Mouse (Mus musculus) C2C12 (cell line): Measurements from ENCODE around the gene Map3k20. TPM values are rescaled to one million over a fixed set of nuclear protein-coding genes. Genes with fewer than 3 reads are reported as not detected.

Source experiments
- H3K27me3 ChIP-seq: one replicate; pipeline ENCODE4 v1.6.1; 2011; ENCODE audit not compliant: control insufficient read depth, insufficient read depth, insufficient read length
- H3K36me3 ChIP-seq: one replicate; pipeline ENCODE4 v1.6.1; 2011; ENCODE audit not compliant: control insufficient read depth, insufficient read depth
- H3K4me3 ChIP-seq: one replicate; pipeline ENCODE4 v1.5.1; 2011; ENCODE audit warnings: mild to moderate bottlenecking, control low read depth; ENCODE audit not compliant: poor library complexity, insufficient read depth, severe bottlenecking
- H3K79me2 ChIP-seq: one replicate; pipeline ENCODE4 v1.6.1; 2011; ENCODE audit not compliant: control insufficient read depth, insufficient read depth
- H3K79me3 ChIP-seq: one replicate; pipeline ENCODE4 v1.6.1; 2011; ENCODE audit warnings: low read depth, control low read depth
- H3ac ChIP-seq: one replicate; pipeline ENCODE3; 2011; ENCODE audit warnings: low read depth; ENCODE audit not compliant: control insufficient read depth, insufficient read length
- CEBPB ChIP-seq: IDR thresholded peaks from one replicate; pipeline ENCODE4 v1.6.1; 2011; ENCODE audit warnings: low read depth, mild to moderate bottlenecking, control low read depth, moderate library complexity
- CTCF ChIP-seq: IDR thresholded peaks from one replicate; pipeline ENCODE4 v1.5.1; 2011; ENCODE audit not compliant: control insufficient read depth, insufficient read depth, insufficient read length
- FOSL1 ChIP-seq: IDR thresholded peaks from one replicate; pipeline ENCODE4 v1.8.0; 2011; ENCODE audit warnings: mild to moderate bottlenecking, low read length; ENCODE audit not compliant: poor library complexity, insufficient read depth, severe bottlenecking
- MAX ChIP-seq: IDR thresholded peaks from one replicate; pipeline ENCODE4 v1.6.1; 2011; ENCODE audit warnings: mild to moderate bottlenecking, control low read depth
- MYOD1 ChIP-seq: IDR thresholded peaks from one replicate; pipeline ENCODE4 v1.6.1; 2011; ENCODE audit warnings: low read depth; ENCODE audit not compliant: control insufficient read depth, insufficient read length
- MYOG ChIP-seq: IDR thresholded peaks from one replicate; pipeline ENCODE4 v1.6.1; 2011; ENCODE audit not compliant: control insufficient read depth, insufficient read length; ENCODE audit errors: extremely low read depth
- USF1 ChIP-seq: IDR thresholded peaks from one replicate; pipeline ENCODE4 v1.6.1; 2011; ENCODE audit warnings: low read depth, mild to moderate bottlenecking, control low read depth, moderate library complexity
- long read RNA-seq, 2 experiments: library from polyadenylated mRNA; unstranded; transcript quantifications; one replicate each; pipeline ENCODE4 v2.0.0; 2019 to 2020
- polyA plus RNA-seq: library from polyadenylated mRNA; unstranded; fragments of >200 nt; fragmentation: generic; extraction: Trizol; gene quantifications from one replicate; pipeline ENCODE4 v1.2.1, GENCODE M21; 2012; ENCODE audit warnings: missing spikeins

Gene Map3k20
- polyA plus RNA-seq = 19.5 TPM
- long read RNA-seq, experiment 1, full-length matches to known transcripts = 2 of 13 reads
- long read RNA-seq, experiment 1, partial matches to known transcripts = 0 of 13 reads
- long read RNA-seq, experiment 1, other reads (novel, unspliced or antisense) = 11 of 13 reads
- long read RNA-seq, experiment 2, full-length matches to known transcripts = 265 of 312 reads
- long read RNA-seq, experiment 2, partial matches to known transcripts = 26 of 312 reads
- long read RNA-seq, experiment 2, other reads (novel, unspliced or antisense) = 21 of 312 reads

GRCm38 (mm10) chr2:72285256-72285887, at the start of gene Map3k20:
TSS of gene Map3k20 (plus strand) at chr2:72285637.
- Histone ChIP-seq H3ac (peak within 1 kb of the TSS; percentile 90), H3K27me3 (no peaks in the 10 kb centered on the region), H3K4me3 (peak within 1 kb of the TSS; percentile 71), H3K79me3 (peaks cover 32% of the 10 kb centered on the region), H3K79me2 (peaks cover 42% of the 10 kb centered on the region), H3K36me3 (peaks cover 7% of the 10 kb centered on the region)
- TF ChIP-seq CTCF (peak; percentile 70), MAX (no peak)

- no peak overlapping the region for H3K4me3 ChIP-seq
- TF ChIP-seq MYOD1 (no peak), MAX (no peak), FOSL1 (no peak), CTCF (no peak)
Measured at GRCm38 (mm10) chr2:72238421-72238820, 47.0 kb upstream of the Map3k20 start.

GRCm38 (mm10) chr2:72238925-72239324, 46.5 kb upstream of the Map3k20 start:
- Histone ChIP-seq H3K79me2 (no peaks in the 10 kb centered on the region), H3K27me3 (peaks cover 2% of the 10 kb centered on the region), H3K36me3 (no peaks in the 10 kb centered on the region), H3ac (no peak overlapping the region), H3K4me3 (no peak overlapping the region), H3K79me3 (no peaks in the 10 kb centered on the region)
- TF ChIP-seq MYOG = no peak
- TF ChIP-seq MYOD1 = no peak
- TF ChIP-seq CTCF = no peak
- no peak for TF ChIP-seq CEBPB
- TF ChIP-seq USF1 = no peak
- TF ChIP-seq MAX = no peak
- TF ChIP-seq FOSL1 = no peak

More at GRCm38 (mm10) chr2:72238421-72238820, 47.0 kb upstream of the Map3k20 start:
- no peaks in the 10 kb centered on the region for H3K79me3 ChIP-seq
- H3K79me2 ChIP-seq = no peaks in the 10 kb centered on the region
- no peak overlapping the region for H3ac ChIP-seq
- H3K27me3 ChIP-seq = peaks cover 7% of the 10 kb centered on the region
- no peaks in the 10 kb centered on the region for H3K36me3 ChIP-seq

GRCm38 (mm10) chr2:72239456-72239855, 46.0 kb upstream of the Map3k20 start:
- H3K27me3 ChIP-seq = no peaks in the 10 kb centered on the region
- H3K4me3 ChIP-seq = no peak overlapping the region
- H3ac ChIP-seq = no peak overlapping the region
- no peaks in the 10 kb centered on the region for H3K79me2 ChIP-seq
- no peaks in the 10 kb centered on the region for H3K79me3 ChIP-seq
- TF ChIP-seq FOSL1 (no peak), MYOG (no peak), CEBPB (no peak), CTCF (no peak), USF1 (no peak), MAX (no peak), MYOD1 (no peak)
- no peaks in the 10 kb centered on the region for H3K36me3 ChIP-seq

GRCm38 (mm10) chr2:72239993-72240392, 45.4 kb upstream of the Map3k20 start:
- H3K27me3 ChIP-seq = no peaks in the 10 kb centered on the region
- H3K79me3 ChIP-seq = no peaks in the 10 kb centered on the region
- no peak overlapping the region for H3ac ChIP-seq
- H3K36me3 ChIP-seq = no peaks in the 10 kb centered on the region
- H3K4me3 ChIP-seq = no peak overlapping the region
- no peaks in the 10 kb centered on the region for H3K79me2 ChIP-seq
- TF ChIP-seq USF1 = no peak
- TF ChIP-seq MAX = no peak
- no peak for TF ChIP-seq FOSL1
- TF ChIP-seq MYOD1 = no peak

- no peaks in the 10 kb centered on the region for H3K79me2 ChIP-seq
- H3K79me3 ChIP-seq = no peaks in the 10 kb centered on the region
- no peaks in the 10 kb centered on the region for H3K27me3 ChIP-seq
- no peak overlapping the region for H3K4me3 ChIP-seq
- H3K36me3 ChIP-seq = no peaks in the 10 kb centered on the region
- no peak overlapping the region for H3ac ChIP-seq
- no peak for TF ChIP-seq MAX
- TF ChIP-seq MYOG = no peak
- TF ChIP-seq FOSL1 = no peak
Measured at GRCm38 (mm10) chr2:72240691-72241090, 44.7 kb upstream of the Map3k20 start.
